Mouse (Mus musculus) liver, postnatal 0 days (tissue): ENCODE measurements around the gene Gm35315. TPM values are rescaled to one million over a fixed set of nuclear protein-coding genes. Genes with fewer than 3 reads are reported as not detected.

ENCODE experiments used
- ATAC-seq: fragments of 200-750 bp; cut with Nextera tagmentation; 2 replicates; pipeline ENCODE4 v1.8.0; 2017; ENCODE audit warnings: mild to moderate bottlenecking, moderate library complexity
- DNase-seq: peaks from one replicate; pipeline ENCODE4 v3.0.0-alpha.2; 2016
- H3K27ac ChIP-seq: fragments of 300-500 bp; sonication (generic); 2 replicates; pipeline ENCODE4 v1.5.1; 2014; ENCODE audit warnings: antibody characterized with exemption, moderate library complexity, mild to moderate bottlenecking, low read depth
- H3K27me3 ChIP-seq: fragments of 300-500 bp; sonication (generic); 2 replicates; pipeline ENCODE4 v1.6.1; 2014; ENCODE audit warnings: low read length, control low read depth, mixed read lengths; ENCODE audit not compliant: insufficient read depth
- H3K36me3 ChIP-seq: fragments of 300-500 bp; sonication (generic); replicated peaks from 2 replicates; pipeline ENCODE4 v1.6.1; 2014; ENCODE audit warnings: mild to moderate bottlenecking, control low read depth, low read length, moderate library complexity, mixed read lengths; ENCODE audit not compliant: insufficient read depth
- H3K4me1 ChIP-seq: fragments of 300-500 bp; sonication (generic); 2 replicates; pipeline ENCODE4 v1.6.1; 2014; ENCODE audit warnings: antibody characterized with exemption, mild to moderate bottlenecking, control low read depth; ENCODE audit not compliant: insufficient read depth
- H3K4me2 ChIP-seq: fragments of 300-500 bp; sonication (generic); 2 replicates; pipeline ENCODE4 v1.6.1; 2014; ENCODE audit warnings: low read depth, mild to moderate bottlenecking, low read length, moderate library complexity, mixed read lengths
- H3K4me3 ChIP-seq: fragments of 300-500 bp; sonication (generic); 2 replicates; pipeline ENCODE4 v1.5.1; 2014; ENCODE audit warnings: low read depth, low read length
- H3K9ac ChIP-seq: fragments of 300-500 bp; sonication (generic); replicated peaks from 2 replicates; pipeline ENCODE4 v1.6.1; 2014; ENCODE audit warnings: mild to moderate bottlenecking, moderate library complexity
- H3K9me3 ChIP-seq: fragments of 300-500 bp; sonication (generic); 2 replicates; pipeline ENCODE4 v1.6.1; 2016; ENCODE audit warnings: mild to moderate bottlenecking, control low read depth, low read length, mixed read lengths
- CTCF ChIP-seq: sonication (generic); IDR thresholded peaks from 2 replicates; pipeline ENCODE4 v1.5.1; 2016; ENCODE audit warnings: antibody characterized with exemption, low read depth
- EP300 ChIP-seq: IDR thresholded peaks from 2 replicates; pipeline ENCODE4 v1.6.1; 2016; ENCODE audit warnings: antibody characterized with exemption, low read depth, mild to moderate bottlenecking
- WGBS: fragments of 180-500 bp; shearing (Covaris S2); extraction: QIAGEN DNeasy Blood & Tissue Kit; methylation state at CpG from one replicate; pipeline ENCODE4 v1.1.7; 2014; ENCODE audit not compliant: insufficient replicate concordance; 5-methylcytosine and 5-hydroxymethylcytosine counted together
- polyA plus RNA-seq: library from polyadenylated mRNA; unstranded; fragments of >200 nt; fragmentation: Nextera tagmentation; extraction: Ambion mirVana; gene quantifications from 2 replicates; pipeline ENCODE4 v1.2.1, GENCODE M21; 2015

Gm35315 gene
- polyA plus RNA-seq, 1 experiment from 2014 or later: 0.51 TPM

- no peak for DNase-seq
- peaks cover 23% of the 10 kb centered on the region for H3K4me1 ChIP-seq
- no peaks in the 10 kb centered on the region for H3K9me3 ChIP-seq
- H3K36me3 ChIP-seq: peaks cover 32% of the 10 kb centered on the region
- H3K27me3 ChIP-seq: no peaks in the 10 kb centered on the region
- no peak for ATAC-seq
- peak overlapping the region; percentile 78 for H3K4me3 ChIP-seq
- H3K4me2 ChIP-seq: peak overlapping the region; percentile 87
- WGBS: 24% methylated on average over 36 of the region's 41 CpGs
- no peak for TF ChIP-seq CTCF
- no peak for TF ChIP-seq EP300
- H3K9ac ChIP-seq: peak overlapping the region; percentile 77
- peak overlapping the region; percentile 98 for H3K27ac ChIP-seq
Observed at GRCm38 (mm10) chr5:110106901-110107564, 12.8 kb upstream of the Gm35315 start.

- Histone ChIP-seq H3K4me2 (peak overlapping the region; percentile 87), H3K4me1 (peaks cover 30% of the 10 kb centered on the region), H3K27ac (no peak overlapping the region), H3K4me3 (peak overlapping the region; percentile 78), H3K9me3 (no peaks in the 10 kb centered on the region), H3K27me3 (no peaks in the 10 kb centered on the region; the same call in 1 of the 2 replicates), H3K36me3 (peaks cover 32% of the 10 kb centered on the region), H3K9ac (no peak overlapping the region)
- TF ChIP-seq EP300 (no peak), CTCF (no peak)
- DNase-seq (no peak), ATAC-seq (no peak)
- 92% methylated on average over 26 of the region's 26 CpGs for WGBS
Observed at GRCm38 (mm10) chr5:110106140-110106871, 12.1 kb upstream of the Gm35315 start.

GRCm38 (mm10) chr5:110104616-110105380 is 10.6 kb upstream of the Gm35315 start:
- no peak overlapping the region for H3K9ac ChIP-seq
- peaks cover 32% of the 10 kb centered on the region for H3K36me3 ChIP-seq
- no peaks in the 10 kb centered on the region for H3K9me3 ChIP-seq
- H3K4me3 ChIP-seq: no peak overlapping the region
- peaks cover 34% of the 10 kb centered on the region for H3K4me1 ChIP-seq
- 91% methylated on average over 36 of the region's 36 CpGs for WGBS
- H3K27ac ChIP-seq: no peak overlapping the region
- no peak for ATAC-seq
- TF ChIP-seq CTCF: no peak
- no peak for TF ChIP-seq EP300
- no peak overlapping the region for H3K4me2 ChIP-seq
- H3K27me3 ChIP-seq: no peaks in the 10 kb centered on the region; the same call in 1 of the 2 replicates
- DNase-seq: no peak

GRCm38 (mm10) chr5:110103901-110104615 is 9.8 kb upstream of the Gm35315 start:
- peaks cover 32% of the 10 kb centered on the region for H3K36me3 ChIP-seq
- ATAC-seq (no peak), DNase-seq (no peak)
- H3K27ac ChIP-seq: no peak overlapping the region
- no peak for TF ChIP-seq CTCF
- no peak for TF ChIP-seq EP300
- 92% methylated on average over 27 of the region's 27 CpGs for WGBS
- no peak overlapping the region for H3K9ac ChIP-seq
- H3K4me2 ChIP-seq: no peak overlapping the region
- no peak overlapping the region for H3K4me3 ChIP-seq
- H3K4me1 ChIP-seq: peaks cover 32% of the 10 kb centered on the region
- H3K9me3 ChIP-seq: no peaks in the 10 kb centered on the region
- no peaks in the 10 kb centered on the region; the same call in 1 of the 2 replicates for H3K27me3 ChIP-seq

- Histone ChIP-seq H3K4me2 (no peak overlapping the region), H3K27me3 (no peaks in the 10 kb centered on the region; the same call in 1 of the 2 replicates), H3K4me1 (peaks cover 26% of the 10 kb centered on the region), H3K36me3 (peaks cover 32% of the 10 kb centered on the region), H3K9me3 (no peaks in the 10 kb centered on the region), H3K27ac (no peak overlapping the region), H3K4me3 (no peak overlapping the region), H3K9ac (no peak overlapping the region)
- WGBS: 86% methylated on average over 19 of the region's 19 CpGs
- ATAC-seq (no peak), DNase-seq (no peak)
- TF ChIP-seq CTCF: no peak
- no peak for TF ChIP-seq EP300
Observed at GRCm38 (mm10) chr5:110102853-110103625, 8.8 kb upstream of the Gm35315 start.
